18 mouse cellular contexts compared by ENCODE assay signal in genomic region chr4:98202232-98202631, GRCm38 (mm10).
DNase-seq lines count a peak whose midpoint lies in the region; ATAC-seq lines count a peak whose summit lies in the region.
"Had no signal": no experiment of that assay in that cellular context is flagged by ENCODE, and none has a peak within 500 bp of the region (broad histone marks: within the 10 kb centered on the region; RNA-seq: fewer than 3 reads in every experiment).

No protein-coding gene starts in this region.

- 78% methylated on average over 2 of the region's 2 CpGs for WGBS in heart, embryonic 16.5 days
- 78% methylated on average over 2 of the region's 2 CpGs for WGBS in lung, embryonic 16.5 days

- no peak overlapping the region for H3K4me3 ChIP-seq in heart, embryonic 16.5 days (ENCODE audit: low read length)
- H3K4me3 ChIP-seq in lung, embryonic 16.5 days (ENCODE audit: low read length), result no peak overlapping the region
- H3K4me3 ChIP-seq: liver, embryonic 12.5 days; lung, embryonic 15.5 days had no signal

- H3K9ac ChIP-seq in heart, embryonic 16.5 days (ENCODE audit: low read length), result no peak overlapping the region
- no peak overlapping the region for H3K9ac ChIP-seq in lung, embryonic 16.5 days (ENCODE audit: low read length)
- H3K9ac ChIP-seq: liver, embryonic 12.5 days; lung, embryonic 15.5 days had no signal

- H3K9me3 ChIP-seq in heart, embryonic 16.5 days (replicated peaks; ENCODE audit: control insufficient read depth, low read length), result no peaks in the 10 kb centered on the region
- no peaks in the 10 kb centered on the region for H3K9me3 ChIP-seq in lung, embryonic 16.5 days (ENCODE audit: control insufficient read depth, low read length)
- H3K9me3 ChIP-seq: liver, embryonic 12.5 days; lung, embryonic 15.5 days had no signal

- no peak for DNase-seq in heart, postnatal 4 days
- no peak for DNase-seq in lung, postnatal 4 days
- no peak for DNase-seq in urinary bladder, adult 2 months (ENCODE audit: low spot score)
- DNase-seq: adrenal gland, postnatal 36 days; cerebellum, adult 9-10 months; gastrocnemius, postnatal 10 days; heart, postnatal 10 days; kidney, adult 18-20 months; kidney, postnatal 14 days; right cerebral cortex, adult 18-20 months had no signal

- H3K27me3 ChIP-seq in heart, embryonic 16.5 days (ENCODE audit: control insufficient read depth, insufficient read depth, low read length), result no peaks in the 10 kb centered on the region
- no peaks in the 10 kb centered on the region for H3K27me3 ChIP-seq in lung, embryonic 16.5 days (ENCODE audit: control insufficient read depth, insufficient read depth, low read depth, low read length)
- H3K27me3 ChIP-seq: liver, embryonic 12.5 days; lung, embryonic 15.5 days had no signal

- H3K36me3 ChIP-seq in heart, embryonic 16.5 days (ENCODE audit: control insufficient read depth, insufficient read depth), result no peaks in the 10 kb centered on the region
- H3K36me3 ChIP-seq in lung, embryonic 16.5 days (ENCODE audit: control insufficient read depth, insufficient read depth, low read length), result no peaks in the 10 kb centered on the region
- H3K36me3 ChIP-seq: liver, embryonic 12.5 days; lung, embryonic 15.5 days had no signal

- no peak for ATAC-seq in heart, embryonic 16.5 days (replicated peaks; ENCODE audit: extremely low read depth, insufficient read depth, low FRiP score)
- ATAC-seq in lung, embryonic 16.5 days (ENCODE audit: low read depth), result no peak
- ATAC-seq in common myeloid progenitor, adult 5-6 weeks (replicated peaks; ENCODE audit: low read depth, poor library complexity, severe bottlenecking), result peak; percentile 58
- ATAC-seq in monocyte, adult 5-6 weeks (replicated peaks; ENCODE audit: insufficient number of reproducible peaks, low FRiP score, low TSS enrichment, poor library complexity, severe bottlenecking), result 0 out of 2 replicates have a peak, but pooled peaks have one; percentile 22
- ATAC-seq: hindbrain, postnatal 0 days; liver, embryonic 12.5 days; midbrain, embryonic 16.5 days had no signal

- peaks cover 32% of the 10 kb centered on the region for H3K4me1 ChIP-seq in heart, embryonic 16.5 days (ENCODE audit: control insufficient read depth, insufficient read depth, low read length)
- peaks cover 5% of the 10 kb centered on the region; the same call in 1 of the 2 replicates for H3K4me1 ChIP-seq in lung, embryonic 16.5 days (replicated peaks; ENCODE audit: control insufficient read depth, insufficient read depth, low read length)
- H3K4me1 ChIP-seq: liver, embryonic 12.5 days had no signal

- no peak overlapping the region for H3K4me2 ChIP-seq in heart, embryonic 16.5 days (ENCODE audit: low read depth, low read length)
- H3K4me2 ChIP-seq in lung, embryonic 16.5 days (ENCODE audit: low read depth, low read length), result no peak overlapping the region
- H3K4me2 ChIP-seq: liver, embryonic 12.5 days; lung, embryonic 15.5 days had no signal

- peak overlapping the region; percentile 88 for H3K27ac ChIP-seq in heart, embryonic 16.5 days (ENCODE audit: low read length)
- H3K27ac ChIP-seq in lung, embryonic 16.5 days (ENCODE audit: low read length), result peak overlapping the region; percentile 72
- H3K27ac ChIP-seq: hindbrain, postnatal 0 days; liver, embryonic 12.5 days had no signal

Comparison
In these comparisons a context has a peak if more than half of its experiments do, and no peak if none do; other contexts are left out.
1. ATAC-seq: peak in common myeloid progenitor, adult 5-6 weeks (single experiment) and monocyte, adult 5-6 weeks (single experiment); none in heart, embryonic 16.5 days (single experiment) and lung, embryonic 16.5 days (single experiment).